Mouse (Mus musculus) cerebellum, adult 2 months (tissue): ENCODE measurements at regions not wholly inside any gene's neighbourhood (a gene's known extent, or its start where the extent isn't known, plus 50 kb on each side); places are given as distances from the start of the nearest gene placed in this dataset.

Source experiments
- DNase-seq, 2 experiments: peaks; one replicate each; pipeline ENCODE4 v3.0.0; 2021
- H3K27ac ChIP-seq: fragments of 200-500 bp; 2 replicates; pipeline ENCODE4 v1.5.1; 2012; ENCODE audit warnings: low read length, control low read depth, inconsistent platforms; ENCODE audit not compliant: insufficient read depth
- H3K27me3 ChIP-seq: fragments of 200-500 bp; 2 replicates; pipeline ENCODE4 v1.6.1; 2012; ENCODE audit warnings: inconsistent platforms, mild to moderate bottlenecking, low read length, moderate library complexity; ENCODE audit not compliant: control insufficient read depth, insufficient read depth
- H3K4me1 ChIP-seq: fragments of 200-500 bp; 2 replicates; pipeline ENCODE4 v1.6.1; 2011; ENCODE audit warnings: low read length; ENCODE audit not compliant: control insufficient read depth, insufficient read depth
- H3K4me3 ChIP-seq: fragments of 200-500 bp; replicated peaks from 2 replicates; pipeline ENCODE3; 2011; ENCODE audit warnings: mild to moderate bottlenecking, low read depth, low read length, control low read depth; ENCODE audit not compliant: insufficient read depth
- CTCF ChIP-seq: fragments of 200-500 bp; IDR thresholded peaks from 2 replicates; pipeline ENCODE4 v1.5.1; 2011; ENCODE audit warnings: low read depth, mild to moderate bottlenecking, control low read depth, low read length, moderate library complexity, borderline replicate concordance; ENCODE audit not compliant: insufficient read depth
- POLR2A ChIP-seq: fragments of 200-500 bp; IDR thresholded peaks from 2 replicates; pipeline ENCODE4 v1.6.1; 2011; ENCODE audit warnings: low read length, control low read depth, borderline replicate concordance; ENCODE audit not compliant: insufficient read depth
- WGBS: fragments of 180-500 bp; shearing (Covaris S2); methylation state at CpG from one replicate; pipeline ENCODE4 v1.1.7; 2018; 5-methylcytosine and 5-hydroxymethylcytosine counted together

DNA sequence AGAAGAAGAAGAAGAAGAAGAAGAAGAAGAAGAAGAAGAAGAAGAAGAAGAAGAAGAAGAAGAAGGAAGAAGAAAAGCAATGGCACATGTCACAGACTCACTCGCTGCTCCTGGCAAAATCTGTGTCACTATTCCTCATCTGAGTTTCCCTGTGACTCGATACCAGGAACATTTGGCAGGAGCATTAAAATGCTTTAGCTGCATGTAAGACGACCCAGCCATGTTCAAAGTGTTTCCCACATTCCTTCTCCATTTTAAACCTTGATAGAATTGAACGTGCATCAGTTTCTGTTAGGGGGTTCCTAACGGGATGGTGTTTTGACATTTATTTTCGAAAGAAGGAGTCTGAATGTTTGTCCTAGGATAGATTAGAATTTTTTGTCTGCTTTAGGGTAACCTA lies 51.2 kb upstream of the Pja2 start:
- Histone ChIP-seq H3K4me1 (no peaks in the 10 kb centered on the region), H3K4me3 (no peak overlapping the region), H3K27me3 (no peaks in the 10 kb centered on the region), H3K27ac (no peak overlapping the region)
- TF ChIP-seq CTCF: no peak
- TF ChIP-seq POLR2A: no peak
- 83% methylated on average over 6 of the region's 6 CpGs for WGBS
- no peak for DNase-seq

GRCm38 (mm10) chr17:64383600-64383999 lies 51.9 kb upstream of the Pja2 start:
- WGBS: 91% methylated on average over 11 of the region's 11 CpGs
- Histone ChIP-seq H3K27ac (no peak overlapping the region), H3K4me1 (no peaks in the 10 kb centered on the region), H3K27me3 (no peaks in the 10 kb centered on the region), H3K4me3 (no peak overlapping the region)
- DNase-seq: no peak
- no peak for TF ChIP-seq CTCF
- TF ChIP-seq POLR2A: no peak

DNA sequence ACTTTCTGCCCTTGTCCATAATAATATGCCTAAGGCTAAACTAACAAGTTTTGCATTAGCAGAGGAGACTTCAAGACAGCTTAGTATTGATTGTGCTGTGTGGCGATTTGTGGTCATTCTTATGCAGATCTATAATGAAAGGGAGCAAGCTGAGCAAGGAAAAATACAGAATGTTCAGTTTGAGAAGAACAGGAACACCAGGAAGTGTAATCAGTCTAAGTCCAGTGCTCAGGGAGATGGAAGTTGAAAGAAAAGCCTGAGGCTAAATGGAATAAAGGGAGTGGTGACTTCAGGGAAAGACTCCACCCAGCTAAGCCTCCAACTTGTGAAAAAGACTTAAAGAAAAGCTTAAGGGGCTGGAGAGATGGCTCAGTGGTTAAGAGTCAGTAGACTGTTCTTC lies 58.6 kb upstream of the Pja2 start:
- TF ChIP-seq POLR2A (no peak), CTCF (no peak)
- Histone ChIP-seq H3K27me3 (no peaks in the 10 kb centered on the region), H3K4me3 (no peak overlapping the region), H3K4me1 (no peaks in the 10 kb centered on the region), H3K27ac (no peak overlapping the region)
- 87% methylated on average over 1 of the region's 1 CpGs for WGBS
- no peak for DNase-seq

DNA sequence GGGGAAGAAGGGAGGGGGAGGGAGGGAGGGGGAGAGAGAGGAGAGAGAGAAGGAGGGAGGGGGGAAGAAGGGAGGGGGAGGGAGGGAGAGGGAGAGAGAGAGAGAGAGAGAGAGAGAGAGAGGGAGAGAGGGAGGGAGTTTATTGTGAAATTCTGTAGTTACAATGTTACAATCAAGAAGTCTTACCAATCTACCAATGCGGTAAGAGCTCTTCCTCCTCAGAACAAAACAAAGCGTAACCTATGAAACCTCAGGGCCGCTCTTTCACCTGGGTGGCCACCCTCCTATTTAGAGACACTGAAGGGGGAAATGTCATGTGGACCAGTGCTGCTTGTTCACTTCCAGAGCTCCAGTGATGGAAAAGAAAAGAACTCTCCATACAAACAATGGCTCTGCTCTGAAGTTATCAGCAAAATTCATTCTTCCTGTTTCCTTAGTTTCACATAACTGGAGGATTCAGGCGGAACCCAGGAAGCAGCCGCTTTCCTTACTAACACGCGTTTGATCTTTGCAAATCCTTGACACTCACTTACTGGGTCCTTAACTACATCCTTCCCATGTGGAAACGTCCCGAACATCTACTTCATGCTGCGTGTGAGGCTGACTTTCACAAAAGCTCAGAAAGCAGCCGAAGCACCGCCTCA lies 65.7 kb upstream of the Pja2 start:
- H3K4me3 ChIP-seq: no peak overlapping the region
- no peak for TF ChIP-seq CTCF
- no peak for TF ChIP-seq POLR2A
- 63% methylated on average over 12 of the region's 12 CpGs for WGBS
- DNase-seq: no peak
- no peaks in the 10 kb centered on the region for H3K27me3 ChIP-seq
- H3K27ac ChIP-seq: no peak overlapping the region
- no peaks in the 10 kb centered on the region for H3K4me1 ChIP-seq

DNA sequence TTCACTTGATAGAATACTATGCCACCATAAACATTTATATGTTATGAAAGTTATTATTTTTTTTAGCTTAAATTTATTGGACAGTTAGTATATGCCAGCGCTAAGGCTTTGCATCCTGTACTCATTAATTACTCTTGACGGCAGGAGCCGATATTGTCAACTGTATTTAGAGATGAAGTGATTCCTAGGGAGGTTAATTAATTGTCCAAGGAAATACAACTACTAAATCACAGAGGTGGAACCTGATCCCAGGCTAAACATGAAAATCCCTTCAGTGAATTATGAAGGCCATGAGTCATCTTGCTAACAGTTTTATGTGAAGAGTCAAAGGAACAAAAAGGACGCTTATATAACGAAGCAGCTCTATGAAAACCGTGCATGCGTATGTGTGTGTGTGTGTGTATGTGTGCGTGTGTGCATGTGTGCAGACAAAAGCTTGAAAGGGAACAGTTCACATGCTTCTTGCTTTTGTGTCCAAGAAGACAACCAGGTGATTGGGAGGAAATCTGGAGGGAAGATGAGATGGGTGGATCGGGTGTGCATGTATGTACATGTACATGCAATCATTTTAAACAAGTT lies 66.5 kb upstream of the Pja2 start:
- H3K27me3 ChIP-seq: no peaks in the 10 kb centered on the region
- no peak overlapping the region for H3K4me3 ChIP-seq
- no peak overlapping the region for H3K27ac ChIP-seq
- no peak for DNase-seq
- TF ChIP-seq POLR2A (no peak), CTCF (no peak)
- no peaks in the 10 kb centered on the region for H3K4me1 ChIP-seq
- 85% methylated on average over 9 of the region's 9 CpGs for WGBS

GRCm38 (mm10) chr17:64398708-64399107 lies 67.0 kb upstream of the Pja2 start:
- no peaks in the 10 kb centered on the region for H3K4me1 ChIP-seq
- H3K27me3 ChIP-seq: no peaks in the 10 kb centered on the region
- no peak for TF ChIP-seq POLR2A
- no peak for TF ChIP-seq CTCF
- no peak overlapping the region for H3K4me3 ChIP-seq
- 80% methylated on average over 3 of the region's 3 CpGs for WGBS
- H3K27ac ChIP-seq: no peak overlapping the region
- no peak for DNase-seq

GRCm38 (mm10) chr17:64406742-64407254 lies 75.1 kb upstream of the Pja2 start:
- DNase-seq: no peak
- WGBS: 89% methylated on average over 5 of the region's 5 CpGs
- Histone ChIP-seq H3K4me3 (no peak overlapping the region), H3K27ac (no peak overlapping the region), H3K27me3 (no peaks in the 10 kb centered on the region), H3K4me1 (no peaks in the 10 kb centered on the region)
- TF ChIP-seq POLR2A (no peak), CTCF (no peak)
